Mouse (Mus musculus) midbrain, embryonic 13.5 days (tissue): ENCODE data around the gene Rccd1. TPM values are rescaled to one million over a fixed set of nuclear protein-coding genes. Genes with fewer than 3 reads are reported as not detected.
"Not testable (repeated sequence)": the region's sequence is repeated elsewhere in the genome, so short reads cannot be mapped to it uniquely, and the experiment has no call there.

Experiments
- ATAC-seq: fragments of 200-750 bp; cut with Nextera tagmentation; 2 replicates; pipeline ENCODE4 v1.8.0; 2017; ENCODE audit warnings: mild to moderate bottlenecking, moderate TSS enrichment, moderate library complexity
- H3K27ac ChIP-seq: fragments of 300-500 bp; sonication (generic); 2 replicates; pipeline ENCODE4 v1.5.1; 2015; ENCODE audit warnings: inconsistent platforms, mild to moderate bottlenecking, moderate library complexity
- H3K27me3 ChIP-seq: fragments of 300-500 bp; sonication (generic); 2 replicates; pipeline ENCODE4 v1.6.1; 2015; ENCODE audit warnings: mild to moderate bottlenecking, inconsistent platforms
- H3K36me3 ChIP-seq: fragments of 300-500 bp; sonication (generic); 2 replicates; pipeline ENCODE4 v1.6.1; 2015; ENCODE audit warnings: mild to moderate bottlenecking, inconsistent platforms
- H3K4me1 ChIP-seq: fragments of 300-500 bp; sonication (generic); replicated peaks from 2 replicates; pipeline ENCODE4 v1.6.1; 2015; ENCODE audit warnings: inconsistent platforms
- H3K4me2 ChIP-seq: fragments of 300-500 bp; sonication (generic); replicated peaks from 2 replicates; pipeline ENCODE4 v1.6.1; 2015; ENCODE audit warnings: moderate library complexity, mild to moderate bottlenecking, inconsistent platforms
- H3K4me3 ChIP-seq: fragments of 300-500 bp; sonication (generic); replicated peaks from 2 replicates; pipeline ENCODE4 v1.5.1; 2015; ENCODE audit warnings: mild to moderate bottlenecking, inconsistent platforms
- H3K9ac ChIP-seq: fragments of 300-500 bp; sonication (generic); replicated peaks from 2 replicates; pipeline ENCODE4 v1.6.1; 2015; ENCODE audit warnings: mild to moderate bottlenecking, inconsistent platforms
- H3K9me3 ChIP-seq: fragments of 300-500 bp; sonication (generic); 2 replicates; pipeline ENCODE4 v1.6.1; 2016; ENCODE audit warnings: mild to moderate bottlenecking, inconsistent platforms
- WGBS: fragments of 180-500 bp; shearing (Covaris S2); methylation state at CpG from one replicate; pipeline ENCODE4 v1.1.7; 2015; 5-methylcytosine and 5-hydroxymethylcytosine counted together
- polyA plus RNA-seq: library from polyadenylated mRNA; unstranded; fragments of >200 nt; fragmentation: Nextera tagmentation; extraction: Ambion mirVana; gene quantifications from 2 replicates; pipeline ENCODE4 v1.2.1, GENCODE M21; 2015

The Rccd1 gene
- polyA plus RNA-seq, 1 experiment from 2014 or later, result 13.6 TPM

GRCm38 (mm10) chr7:80342858-80343257 is 18.6 kb upstream of the Rccd1 start, which contains the start of gene Hddc3:
Gene Hddc3, plus strand, starts transcription at chr7:80343104.
- Histone ChIP-seq H3K9me3 (no peaks in the 10 kb centered on the region), H3K4me2 (peak within 1 kb of the TSS; percentile 81), H3K4me1 (peaks cover 47% of the 10 kb centered on the region), H3K36me3 (peaks cover 11% of the 10 kb centered on the region), H3K9ac (peak within 1 kb of the TSS; percentile 73), H3K27ac (peak within 1 kb of the TSS; percentile 83), H3K27me3 (no peaks in the 10 kb centered on the region), H3K4me3 (peak within 1 kb of the TSS; percentile 52)
- under 1% methylated on average over 25 of the region's 25 CpGs for WGBS
- ATAC-seq, result peak; percentile 16

- Histone ChIP-seq H3K4me2 (no peak overlapping the region), H3K9ac (no peak overlapping the region), H3K4me3 (no peak overlapping the region), H3K36me3 (peaks cover 21% of the 10 kb centered on the region), H3K27me3 (no peaks in the 10 kb centered on the region), H3K4me1 (peaks cover 52% of the 10 kb centered on the region), H3K9me3 (no peaks in the 10 kb centered on the region), H3K27ac (peak overlapping the region; percentile 12; the same call in 1 of the 2 replicates)
- no peak for ATAC-seq
- WGBS, result 69% methylated on average over 7 of the region's 7 CpGs
Observed at GRCm38 (mm10) chr7:80341793-80342192, 17.5 kb upstream of the Rccd1 start.

GRCm38 (mm10) chr7:80340793-80341192 is 16.5 kb upstream of the Rccd1 start, which contains the start of gene Unc45a:
Gene Unc45a, minus strand, starts transcription at chr7:80341005.
- peak; percentile 41 for ATAC-seq
- 3% methylated on average over 11 of the region's 11 CpGs for WGBS
- H3K4me2 ChIP-seq, result peak within 1 kb of the TSS; percentile 90
- H3K36me3 ChIP-seq, result peaks cover 27% of the 10 kb centered on the region
- H3K27ac ChIP-seq, result peak within 1 kb of the TSS; percentile 88
- no peaks in the 10 kb centered on the region for H3K9me3 ChIP-seq
- no peaks in the 10 kb centered on the region for H3K27me3 ChIP-seq
- peak within 1 kb of the TSS; percentile 59 for H3K4me3 ChIP-seq
- H3K4me1 ChIP-seq, result peaks cover 54% of the 10 kb centered on the region
- peak within 1 kb of the TSS; percentile 71 for H3K9ac ChIP-seq

- Histone ChIP-seq H3K4me1 (peaks cover 54% of the 10 kb centered on the region), H3K9ac (peak overlapping the region; percentile 71), H3K36me3 (peaks cover 29% of the 10 kb centered on the region), H3K4me3 (peak overlapping the region; percentile 59), H3K27me3 (no peaks in the 10 kb centered on the region), H3K27ac (peak overlapping the region; percentile 88), H3K9me3 (no peaks in the 10 kb centered on the region), H3K4me2 (peak overlapping the region; percentile 90)
- under 1% methylated on average over 45 of the region's 45 CpGs for WGBS
- peak; percentile 97 for ATAC-seq
Observed at GRCm38 (mm10) chr7:80339793-80340628, 15.8 kb upstream of the Rccd1 start.

GRCm38 (mm10) chr7:80339371-80339770 is 15.1 kb upstream of the Rccd1 start:
- H3K4me1 ChIP-seq, result peaks cover 54% of the 10 kb centered on the region
- peak overlapping the region; percentile 59 for H3K4me3 ChIP-seq
- H3K36me3 ChIP-seq, result peaks cover 36% of the 10 kb centered on the region
- H3K4me2 ChIP-seq, result peak overlapping the region; percentile 90
- whole genome bisulfite sequencing, result 10% methylated on average over 17 of the region's 17 CpGs
- peak overlapping the region; percentile 87 for H3K9ac ChIP-seq
- ATAC-seq, result peak; percentile 15; the same call in 1 of the 2 replicates
- no peaks in the 10 kb centered on the region for H3K27me3 ChIP-seq
- H3K9me3 ChIP-seq, result no peaks in the 10 kb centered on the region
- H3K27ac ChIP-seq, result peak overlapping the region; percentile 86

DNA sequence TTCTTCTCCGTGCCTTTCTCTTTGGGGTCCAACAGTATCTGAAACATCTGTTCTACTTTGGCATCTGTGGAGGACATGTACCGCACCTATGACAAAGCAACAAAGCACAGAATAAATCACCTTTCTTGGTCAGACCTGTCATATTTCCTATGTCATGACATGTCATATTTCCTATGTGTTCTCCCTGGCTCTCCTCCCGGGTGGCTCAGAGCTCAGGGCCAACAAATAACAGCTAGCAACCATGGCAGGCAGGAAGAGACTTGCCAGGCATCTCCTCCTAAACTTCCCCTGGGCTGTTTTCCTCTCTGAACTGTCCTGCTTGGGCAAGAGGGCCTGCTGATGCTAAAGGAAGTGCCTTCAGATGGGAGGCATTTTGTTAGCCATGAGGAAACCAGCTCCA is 12.7 kb upstream of the Rccd1 start:
- WGBS, result 92% methylated on average over 3 of the region's 3 CpGs
- no peaks in the 10 kb centered on the region for H3K9me3 ChIP-seq
- ATAC-seq, result no peak
- H3K36me3 ChIP-seq, result peaks cover 60% of the 10 kb centered on the region
- no peak overlapping the region for H3K9ac ChIP-seq
- no peaks in the 10 kb centered on the region for H3K27me3 ChIP-seq
- H3K4me2 ChIP-seq, result no peak overlapping the region
- H3K4me1 ChIP-seq, result peaks cover 39% of the 10 kb centered on the region
- no peak overlapping the region for H3K4me3 ChIP-seq
- H3K27ac ChIP-seq, result no peak overlapping the region

DNA sequence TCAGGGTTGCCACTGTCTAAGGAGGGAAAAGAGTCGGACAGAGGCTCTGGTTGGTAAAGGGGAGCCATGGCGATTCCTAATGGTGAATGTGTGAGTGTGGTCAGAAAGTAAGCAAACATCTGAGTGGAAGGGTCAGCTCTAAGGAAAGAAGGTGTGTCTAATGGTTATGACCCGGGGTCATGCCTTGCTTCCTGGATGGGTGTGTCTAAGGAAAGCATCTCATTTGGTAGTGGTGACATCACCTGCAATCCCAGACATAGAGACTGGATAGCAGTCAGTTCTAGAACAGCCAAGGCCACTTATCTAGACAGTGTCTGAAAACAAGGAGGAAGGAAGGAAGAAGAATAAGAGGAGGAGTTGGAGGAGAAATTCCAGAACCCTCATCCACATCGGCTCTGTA is 10.6 kb upstream of the Rccd1 start:
- 96% methylated on average over 4 of the region's 4 CpGs for WGBS
- no peak overlapping the region for H3K27ac ChIP-seq
- H3K27me3 ChIP-seq, result no peaks in the 10 kb centered on the region
- no peak overlapping the region for H3K9ac ChIP-seq
- no peak overlapping the region for H3K4me2 ChIP-seq
- peaks cover 81% of the 10 kb centered on the region for H3K36me3 ChIP-seq
- H3K4me1 ChIP-seq, result peaks cover 23% of the 10 kb centered on the region
- H3K4me3 ChIP-seq, result no peak overlapping the region
- ATAC-seq, result no peak
- no peaks in the 10 kb centered on the region for H3K9me3 ChIP-seq

DNA sequence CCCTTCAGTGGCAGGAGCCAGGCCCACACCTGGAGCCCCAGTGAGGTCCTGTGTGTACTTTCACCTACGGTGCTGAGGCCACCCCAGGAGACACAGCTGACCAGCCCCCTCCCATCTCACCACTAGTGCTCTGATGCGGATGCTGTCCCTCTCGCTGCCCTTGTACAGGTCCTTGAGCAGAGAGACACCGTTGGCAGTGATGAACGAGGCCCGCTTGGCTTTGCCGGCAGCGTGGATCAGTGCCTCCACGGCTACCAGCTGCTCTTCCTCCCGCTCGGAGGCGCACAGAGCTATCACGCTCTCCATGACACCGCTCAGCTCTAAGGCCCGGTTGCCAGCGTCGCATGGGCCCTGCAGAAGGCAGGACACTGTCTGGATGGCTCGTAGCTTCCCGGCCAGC is 7.2 kb upstream of the Rccd1 start:
- Histone ChIP-seq H3K27ac (no peak overlapping the region), H3K27me3 (no peaks in the 10 kb centered on the region), H3K36me3 (peaks cover 100% of the 10 kb centered on the region), H3K9ac (no peak overlapping the region), H3K4me1 (no peaks in the 10 kb centered on the region), H3K4me2 (no peak overlapping the region), H3K9me3 (no peaks in the 10 kb centered on the region), H3K4me3 (no peak overlapping the region)
- no peak for ATAC-seq
- WGBS, result 96% methylated on average over 19 of the region's 19 CpGs

- Histone ChIP-seq H3K4me2 (no peak overlapping the region), H3K27ac (no peak overlapping the region), H3K9me3 (no peaks in the 10 kb centered on the region), H3K9ac (no peak overlapping the region), H3K27me3 (no peaks in the 10 kb centered on the region), H3K36me3 (peaks cover 100% of the 10 kb centered on the region), H3K4me3 (no peak overlapping the region), H3K4me1 (peaks cover under 1% of the 10 kb centered on the region; the same call in 1 of the 2 replicates)
- WGBS, result 88% methylated on average over 8 of the region's 8 CpGs
- ATAC-seq, result no peak
Observed at GRCm38 (mm10) chr7:80330278-80330677, 6.0 kb upstream of the Rccd1 start.

DNA sequence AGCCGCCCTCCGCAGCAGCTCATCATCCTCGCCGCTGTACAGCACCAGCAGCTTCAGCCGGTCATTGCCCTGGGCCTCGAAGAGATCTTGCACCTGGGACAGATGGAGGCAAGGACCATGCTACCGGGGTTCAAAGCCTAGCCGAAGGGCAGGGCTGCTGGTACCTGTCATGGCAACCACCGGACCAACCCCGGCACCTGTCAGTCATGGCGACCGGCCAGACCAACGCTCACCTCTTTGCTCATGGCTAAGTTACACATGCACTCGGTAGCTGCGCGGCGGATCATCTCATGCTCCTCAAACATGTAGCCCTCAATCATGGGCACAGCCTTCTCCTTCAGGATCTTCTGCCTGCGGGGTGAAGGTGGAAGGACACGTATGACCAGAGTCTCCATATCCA is 1.8 kb upstream of the Rccd1 start:
- peaks cover 21% of the 10 kb centered on the region for H3K4me1 ChIP-seq
- no peak overlapping the region for H3K27ac ChIP-seq
- H3K4me3 ChIP-seq, result no peak overlapping the region
- no peak overlapping the region for H3K4me2 ChIP-seq
- no peaks in the 10 kb centered on the region for H3K9me3 ChIP-seq
- 95% methylated on average over 19 of the region's 19 CpGs for WGBS
- no peaks in the 10 kb centered on the region for H3K27me3 ChIP-seq
- ATAC-seq, result no peak
- no peak overlapping the region for H3K9ac ChIP-seq
- H3K36me3 ChIP-seq, result peaks cover 63% of the 10 kb centered on the region

DNA sequence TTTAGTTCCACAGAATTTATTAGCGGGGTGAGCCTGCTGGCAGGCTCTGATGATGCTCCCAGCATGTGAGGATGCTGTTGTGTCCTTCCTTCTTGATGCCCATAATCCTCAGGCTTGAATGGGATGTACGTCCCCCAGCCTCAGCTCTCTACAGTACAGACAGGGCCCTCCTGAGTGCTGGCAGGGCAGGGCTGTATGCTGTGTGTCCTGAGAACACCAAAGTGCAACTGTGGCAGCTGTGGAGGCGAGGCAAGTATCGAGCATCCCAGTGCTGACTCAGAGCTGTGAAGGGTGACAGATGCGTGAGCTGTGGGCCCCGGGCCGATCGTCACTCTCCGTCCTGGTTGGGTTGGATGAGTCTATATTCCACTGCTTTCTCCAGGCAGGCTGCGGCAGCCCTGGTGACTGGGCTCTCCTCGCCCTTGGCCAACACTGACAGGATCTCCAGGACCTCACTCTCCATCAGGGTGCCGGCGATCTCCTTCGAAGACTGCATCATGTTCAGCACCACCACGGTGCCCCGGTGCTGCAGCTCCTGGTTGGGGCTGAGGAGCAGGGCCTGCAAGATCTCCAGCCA is 1.1 kb upstream of the Rccd1 start:
- H3K9ac ChIP-seq, result no peak overlapping the region
- H3K4me3 ChIP-seq, result no peak overlapping the region
- no peak overlapping the region for H3K4me2 ChIP-seq
- peaks cover 63% of the 10 kb centered on the region for H3K36me3 ChIP-seq
- ATAC-seq, result no peak
- H3K27me3 ChIP-seq, result no peaks in the 10 kb centered on the region
- no peaks in the 10 kb centered on the region for H3K9me3 ChIP-seq
- WGBS, result 95% methylated on average over 16 of the region's 16 CpGs
- H3K27ac ChIP-seq, result peak overlapping the region; percentile 27; the same call in 1 of the 2 replicates
- H3K4me1 ChIP-seq, result peaks cover 21% of the 10 kb centered on the region

- peaks cover 21% of the 10 kb centered on the region for H3K4me1 ChIP-seq
- peaks cover 63% of the 10 kb centered on the region for H3K36me3 ChIP-seq
- not testable (repeated sequence) for H3K9ac ChIP-seq, H3K9me3 ChIP-seq, ATAC-seq, H3K27me3 ChIP-seq
- WGBS, result 40% methylated on average over 5 of the region's 5 CpGs
- H3K4me3 ChIP-seq, result peak overlapping the region; percentile 64; the same call in 1 of the 2 replicates
- H3K27ac ChIP-seq, result peak overlapping the region; percentile 84
- peak overlapping the region; percentile 78 for H3K4me2 ChIP-seq
Observed at GRCm38 (mm10) chr7:80324816-80325119, 514 bp upstream of the Rccd1 start.
